Mouse (Mus musculus) E14TG2a.4 (cell line): ENCODE measurements around the gene Ppia.

ENCODE experiments used
- CTCF ChIP-seq: conservative IDR thresholded peaks from 2 replicates; pipeline ENCODE4 v1.5.1; 2014; ENCODE audit warnings: low read length
- NANOG ChIP-seq: IDR thresholded peaks from 2 replicates; pipeline ENCODE4 v1.6.1; 2014; ENCODE audit warnings: borderline replicate concordance, low read length, mixed read lengths

GRCm38 (mm10) chr11:6414751-6415550, at the start of gene Ppia:
- TF ChIP-seq CTCF (no peak), NANOG (no peak)
